Mouse (Mus musculus) neural tube, embryonic 14.5 days (tissue): ENCODE results near the gene Zfp326. TPM values are rescaled to one million over a fixed set of nuclear protein-coding genes. Genes with fewer than 3 reads are reported as not detected.

Experiments used
- ATAC-seq: fragments of 200-750 bp; cut with Nextera tagmentation; 2 replicates; pipeline ENCODE4 v1.8.0; 2017; ENCODE audit warnings: low read depth, mild to moderate bottlenecking, moderate TSS enrichment, moderate library complexity
- H3K27ac ChIP-seq: fragments of 300-500 bp; sonication (generic); 2 replicates; pipeline ENCODE4 v1.5.1; 2014; ENCODE audit warnings: low read depth, mild to moderate bottlenecking, control low read depth, low read length, moderate library complexity, mixed read lengths
- H3K27me3 ChIP-seq: fragments of 300-500 bp; sonication (generic); 2 replicates; pipeline ENCODE4 v1.6.1; 2014; ENCODE audit warnings: low read length; ENCODE audit not compliant: control insufficient read depth, insufficient read depth
- H3K36me3 ChIP-seq: fragments of 300-500 bp; sonication (generic); 2 replicates; pipeline ENCODE4 v1.6.1; 2014; ENCODE audit warnings: low read length, mixed read lengths; ENCODE audit not compliant: control insufficient read depth, insufficient read depth
- H3K4me1 ChIP-seq: fragments of 300-500 bp; sonication (generic); 2 replicates; pipeline ENCODE4 v1.6.1; 2014; ENCODE audit warnings: low read length; ENCODE audit not compliant: control insufficient read depth, insufficient read depth
- H3K4me2 ChIP-seq: fragments of 300-500 bp; sonication (generic); 2 replicates; pipeline ENCODE4 v1.6.1; 2014; ENCODE audit warnings: mild to moderate bottlenecking, low read depth, low read length, control low read depth
- H3K4me3 ChIP-seq: fragments of 300-500 bp; sonication (generic); 2 replicates; pipeline ENCODE4 v1.5.1; 2014; ENCODE audit warnings: low read depth, low read length, control low read depth, mixed read lengths
- H3K9ac ChIP-seq: fragments of 300-500 bp; sonication (generic); replicated peaks from 2 replicates; pipeline ENCODE4 v1.6.1; 2014; ENCODE audit warnings: low read depth, mild to moderate bottlenecking, control low read depth, low read length, mixed read lengths
- H3K9me3 ChIP-seq: fragments of 300-500 bp; sonication (generic); 2 replicates; pipeline ENCODE4 v1.6.1; 2016; ENCODE audit warnings: low read length; ENCODE audit not compliant: control insufficient read depth
- WGBS: fragments of 180-500 bp; shearing (Covaris S2); extraction: QIAGEN DNeasy Blood & Tissue Kit; methylation state at CpG from one replicate; pipeline ENCODE4 v1.1.7; 2014; 5-methylcytosine and 5-hydroxymethylcytosine counted together
- polyA plus RNA-seq: library from polyadenylated mRNA; unstranded; fragments of >200 nt; fragmentation: Nextera tagmentation; extraction: Ambion mirVana; gene quantifications from 2 replicates; pipeline ENCODE4 v1.2.1, GENCODE M21; 2014

The Zfp326 gene
- polyA plus RNA-seq, 1 experiment from 2014 or later, result 51.7 TPM

GRCm38 (mm10) chr5:105844044-105844753 is 32.2 kb upstream of the Zfp326 start:
- no peak overlapping the region for H3K4me3 ChIP-seq
- H3K27me3 ChIP-seq, result no peaks in the 10 kb centered on the region
- H3K9ac ChIP-seq, result no peak overlapping the region
- 88% methylated on average over 10 of the region's 10 CpGs for WGBS
- H3K9me3 ChIP-seq, result no peaks in the 10 kb centered on the region
- no peaks in the 10 kb centered on the region for H3K36me3 ChIP-seq
- H3K27ac ChIP-seq, result no peak overlapping the region
- ATAC-seq, result no peak
- H3K4me1 ChIP-seq, result no peaks in the 10 kb centered on the region
- no peak overlapping the region for H3K4me2 ChIP-seq

GRCm38 (mm10) chr5:105845041-105845440 is 31.3 kb upstream of the Zfp326 start:
- Histone ChIP-seq H3K9ac (no peak overlapping the region), H3K4me1 (0 out of 2 replicates have a peak, but pooled peaks cover under 1% of the 10 kb centered on the region), H3K4me2 (no peak overlapping the region), H3K36me3 (no peaks in the 10 kb centered on the region), H3K27me3 (no peaks in the 10 kb centered on the region), H3K4me3 (no peak overlapping the region), H3K27ac (no peak overlapping the region), H3K9me3 (no peaks in the 10 kb centered on the region)
- WGBS, result 89% methylated on average over 2 of the region's 2 CpGs
- ATAC-seq, result no peak

GRCm38 (mm10) chr5:105847726-105848125 is 28.6 kb upstream of the Zfp326 start:
- ATAC-seq, result no peak

DNA sequence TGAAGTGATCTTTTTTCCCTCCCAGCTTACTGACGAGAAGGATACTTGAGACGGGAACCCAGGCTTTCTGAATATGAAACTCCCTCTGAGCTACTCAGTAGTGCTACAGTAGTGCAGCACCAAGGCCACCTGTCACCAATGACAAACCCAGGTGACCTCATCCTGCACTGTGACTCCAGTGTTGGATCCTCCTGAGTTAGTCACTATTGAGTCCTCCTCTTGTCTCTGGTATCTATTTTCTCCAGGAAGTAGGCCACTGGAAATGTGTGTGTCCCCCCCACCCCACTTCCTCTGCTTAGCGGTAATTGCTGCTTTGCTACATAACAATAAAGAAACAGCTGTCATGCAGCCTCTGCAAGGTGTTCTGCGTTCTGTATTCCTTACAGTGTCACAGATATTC is 27.1 kb upstream of the Zfp326 start:
- Histone ChIP-seq H3K4me1 (0 out of 2 replicates have a peak, but pooled peaks cover 3% of the 10 kb centered on the region), H3K27ac (no peak overlapping the region), H3K36me3 (no peaks in the 10 kb centered on the region), H3K27me3 (no peaks in the 10 kb centered on the region), H3K4me3 (no peak overlapping the region), H3K4me2 (no peak overlapping the region), H3K9me3 (no peaks in the 10 kb centered on the region), H3K9ac (no peak overlapping the region)
- WGBS, result 80% methylated on average over 4 of the region's 4 CpGs
- ATAC-seq, result no peak

More at GRCm38 (mm10) chr5:105847726-105848125, 28.6 kb upstream of the Zfp326 start:
- H3K9ac ChIP-seq, result no peak overlapping the region
- H3K27ac ChIP-seq, result no peak overlapping the region
- H3K4me1 ChIP-seq, result 0 out of 2 replicates have a peak, but pooled peaks cover 3% of the 10 kb centered on the region
- no peaks in the 10 kb centered on the region for H3K9me3 ChIP-seq
- no peaks in the 10 kb centered on the region for H3K27me3 ChIP-seq
- WGBS, result 88% methylated on average over 8 of the region's 8 CpGs
- H3K4me3 ChIP-seq, result no peak overlapping the region
- H3K36me3 ChIP-seq, result no peaks in the 10 kb centered on the region
- no peak overlapping the region for H3K4me2 ChIP-seq

DNA sequence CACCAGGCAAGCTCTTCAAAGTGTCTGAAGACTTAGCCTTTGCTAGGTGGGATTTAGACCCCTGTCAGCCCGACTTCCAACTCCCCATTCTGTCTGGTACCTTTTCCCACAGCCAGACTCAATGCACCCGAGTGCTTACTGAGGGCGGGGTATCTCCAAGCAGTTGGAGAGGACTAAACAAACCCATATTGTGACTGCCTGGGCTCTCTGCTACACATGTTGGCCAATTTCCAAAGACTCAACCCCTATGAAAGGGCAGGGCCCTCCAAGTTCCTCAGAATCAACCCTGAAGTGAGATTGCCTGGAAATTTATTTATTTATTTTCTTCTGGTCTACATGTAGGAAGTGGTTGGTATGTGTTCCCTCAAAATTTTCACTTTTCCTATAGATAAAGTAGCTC is 26.7 kb upstream of the Zfp326 start:
- no peak overlapping the region for H3K27ac ChIP-seq
- H3K9ac ChIP-seq, result no peak overlapping the region
- H3K4me1 ChIP-seq, result 0 out of 2 replicates have a peak, but pooled peaks cover 3% of the 10 kb centered on the region
- H3K9me3 ChIP-seq, result no peaks in the 10 kb centered on the region
- 62% methylated on average over 3 of the region's 3 CpGs for WGBS
- H3K4me3 ChIP-seq, result no peak overlapping the region
- H3K36me3 ChIP-seq, result no peaks in the 10 kb centered on the region
- H3K4me2 ChIP-seq, result no peak overlapping the region
- no peaks in the 10 kb centered on the region for H3K27me3 ChIP-seq
- ATAC-seq, result peak; percentile 34; the same call in 1 of the 2 replicates

- Histone ChIP-seq H3K36me3 (no peaks in the 10 kb centered on the region), H3K4me3 (no peak overlapping the region), H3K9ac (no peak overlapping the region), H3K4me2 (no peak overlapping the region), H3K9me3 (no peaks in the 10 kb centered on the region), H3K27ac (no peak overlapping the region), H3K4me1 (0 out of 2 replicates have a peak, but pooled peaks cover 3% of the 10 kb centered on the region), H3K27me3 (no peaks in the 10 kb centered on the region)
- ATAC-seq, result no peak
- 85% methylated on average over 9 of the region's 9 CpGs for WGBS
These were observed 23.1 kb upstream of the Zfp326 start for GRCm38 (mm10) chr5:105853271-105853670.

DNA sequence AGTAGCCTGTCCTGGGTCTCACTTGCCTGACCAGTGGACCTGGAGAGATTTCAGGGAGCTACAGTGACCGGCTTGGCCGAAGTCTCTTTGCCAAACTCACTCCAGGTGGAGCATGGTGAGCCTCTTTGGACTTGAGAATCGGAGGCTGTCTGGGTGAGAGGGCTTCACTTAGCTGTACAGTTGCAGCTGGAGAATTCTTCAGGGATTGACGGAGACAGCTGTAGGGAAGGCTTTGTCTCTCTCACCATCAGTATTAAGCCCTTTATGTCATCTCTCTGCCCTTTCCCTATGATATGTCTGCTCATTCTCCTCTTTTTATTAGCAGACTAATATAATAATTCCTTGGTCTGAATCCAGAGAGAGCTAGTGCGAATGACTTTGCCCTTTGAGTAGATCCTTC is 18.9 kb upstream of the Zfp326 start:
- 89% methylated on average over 5 of the region's 5 CpGs for WGBS
- Histone ChIP-seq H3K4me2 (no peak overlapping the region), H3K27ac (no peak overlapping the region), H3K27me3 (no peaks in the 10 kb centered on the region), H3K4me3 (no peak overlapping the region), H3K36me3 (no peaks in the 10 kb centered on the region), H3K4me1 (no peaks in the 10 kb centered on the region), H3K9me3 (no peaks in the 10 kb centered on the region), H3K9ac (no peak overlapping the region)
- no peak for ATAC-seq

GRCm38 (mm10) chr5:105858754-105859694 is 17.3 kb upstream of the Zfp326 start:
- H3K4me3 ChIP-seq, result no peak overlapping the region
- H3K27me3 ChIP-seq, result no peaks in the 10 kb centered on the region
- H3K36me3 ChIP-seq, result no peaks in the 10 kb centered on the region
- 83% methylated on average over 8 of the region's 8 CpGs for WGBS
- no peak overlapping the region for H3K9ac ChIP-seq
- H3K4me1 ChIP-seq, result no peaks in the 10 kb centered on the region
- H3K4me2 ChIP-seq, result no peak overlapping the region
- H3K27ac ChIP-seq, result no peak overlapping the region
- no peak for ATAC-seq
- no peaks in the 10 kb centered on the region for H3K9me3 ChIP-seq
